Mouse (Mus musculus): ENCODE measurements around the gene Nol12.

Gene Nol12

DNA sequence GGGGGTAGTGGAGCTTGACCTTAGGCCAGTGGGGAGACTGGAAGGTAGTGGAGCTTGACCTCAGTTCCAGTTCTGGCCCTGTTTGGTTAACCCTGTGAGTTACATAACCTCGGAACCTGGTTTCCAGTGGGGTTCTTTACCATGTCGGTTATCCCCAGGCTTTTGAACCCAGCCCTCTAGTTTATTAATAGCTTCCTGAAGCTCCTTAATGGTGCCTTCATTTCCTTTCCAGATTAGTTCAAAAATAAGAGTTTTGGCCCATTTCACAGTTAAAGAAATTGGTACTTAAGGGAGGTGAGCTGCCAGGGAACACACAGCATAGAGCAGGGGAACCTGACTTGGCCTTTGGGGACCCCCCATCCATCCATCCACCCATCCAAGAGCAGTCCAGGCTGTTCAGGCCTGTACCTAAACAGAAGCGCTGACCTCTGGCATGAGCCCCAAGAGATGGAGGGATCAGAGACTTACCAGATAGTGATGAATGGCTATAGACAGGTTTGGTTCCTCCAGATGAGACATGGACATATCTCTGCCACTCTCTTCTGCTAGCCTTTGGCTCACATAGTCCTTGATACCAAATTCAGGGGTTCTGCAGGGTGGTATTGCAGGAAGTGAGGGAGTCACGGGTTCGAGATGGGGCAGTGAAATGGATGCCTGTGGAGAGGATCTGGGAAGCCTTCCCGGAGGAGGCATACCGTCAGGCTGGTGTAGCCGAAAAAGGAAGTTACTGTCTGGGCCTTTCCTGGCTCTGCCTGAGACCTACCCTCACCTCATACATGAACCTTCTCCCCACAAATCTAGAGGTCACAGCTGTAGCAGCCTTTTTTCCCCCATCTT is 19.7 kb upstream of the Nol12 start:
- in situ Hi-C loops (cut with MboI; ENCODE audit: unreplicated experiment in 2 of 2), result loop anchor here (5.0 to 10.0 kb wide), 3 partner anchors 110 to 157 kb away; partner anchors contain the start of gene H1f0 (in 1 of the 2)

DNA sequence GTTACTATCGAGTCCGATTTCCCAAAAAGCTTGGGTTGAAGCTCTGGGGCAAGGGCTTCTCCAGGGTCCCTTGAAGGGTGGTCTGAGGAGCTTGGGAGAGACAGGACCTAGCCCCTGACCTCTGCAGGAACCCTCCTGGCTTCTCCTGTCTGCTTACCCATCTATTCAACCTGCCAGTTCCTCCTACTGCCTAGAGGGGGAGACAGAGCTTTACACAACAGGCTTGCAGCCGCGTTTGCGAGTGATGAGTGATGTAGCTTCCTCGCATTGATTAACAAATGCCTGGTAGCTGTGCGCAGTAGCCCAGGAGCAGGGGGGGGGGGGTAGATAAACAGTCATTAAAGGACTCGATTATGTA is 19.1 kb upstream of the Nol12 start:
- in situ Hi-C loops (cut with MboI; ENCODE audit: unreplicated experiment in 2 of 2), result loop anchor here (5.0 to 10.0 kb wide), 3 partner anchors 109 to 157 kb away; partner anchors contain the start of gene H1f0 (in 1 of the 2)

DNA sequence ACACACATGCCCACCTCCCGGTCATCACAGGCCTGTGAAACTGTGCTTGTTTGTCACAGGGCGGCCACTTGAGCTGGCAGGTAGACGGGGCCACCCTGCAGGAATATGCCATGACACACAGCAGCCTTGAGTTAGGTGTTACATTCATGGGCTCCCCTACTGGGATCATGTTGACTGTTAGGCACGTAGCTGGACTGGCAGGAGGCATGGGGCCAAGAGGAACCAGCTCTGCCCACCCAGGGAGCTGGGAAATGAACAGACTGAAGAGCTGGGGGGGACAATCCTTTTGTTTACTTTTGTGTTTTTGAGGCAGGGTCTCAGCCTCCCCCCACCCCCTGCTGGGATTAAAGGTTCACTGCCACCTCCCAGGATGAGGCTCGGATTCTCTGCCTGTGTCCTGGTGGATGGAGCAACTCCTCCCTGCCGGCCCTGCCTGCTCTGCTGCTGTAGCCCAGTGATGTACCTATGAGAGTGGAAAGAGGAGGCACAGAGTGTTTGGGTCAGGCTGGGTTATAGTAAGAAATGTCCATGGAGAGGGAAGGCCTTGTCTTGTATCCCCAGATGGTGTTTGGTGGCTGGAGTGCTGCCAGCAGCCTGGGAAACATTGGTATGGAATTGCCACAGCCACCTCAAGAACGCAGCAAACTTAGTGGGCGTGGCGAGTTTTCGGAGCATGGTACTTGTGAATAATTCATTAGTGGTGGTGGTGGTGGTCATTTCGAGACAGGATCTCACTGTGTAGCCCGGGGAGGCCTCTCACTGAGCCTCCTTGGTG is 18.5 kb upstream of the Nol12 start:
- in situ Hi-C loops (cut with MboI; ENCODE audit: unreplicated experiment in 2 of 2), result loop anchor here (5.0 to 10.0 kb wide), 3 partner anchors 109 to 156 kb away; partner anchors contain the start of gene H1f0 (in 1 of the 2)

DNA sequence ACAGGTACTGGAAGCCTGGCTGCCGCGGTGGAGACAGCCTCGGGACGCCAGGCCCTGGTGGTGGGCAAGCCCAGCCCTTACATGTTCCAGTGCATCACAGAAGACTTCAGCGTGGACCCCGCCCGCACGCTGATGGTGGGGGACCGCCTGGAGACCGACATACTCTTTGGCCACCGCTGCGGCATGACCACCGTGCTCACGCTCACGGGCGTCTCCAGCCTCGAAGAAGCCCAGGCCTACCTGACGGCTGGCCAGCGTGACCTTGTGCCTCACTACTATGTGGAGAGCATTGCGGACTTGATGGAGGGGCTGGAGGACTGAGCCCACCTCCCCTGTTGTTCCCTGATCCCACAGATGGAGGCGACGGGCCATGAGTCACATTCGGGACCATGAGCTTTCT is 16.6 kb upstream of the Nol12 start:
- in situ Hi-C loops (cut with MboI; ENCODE audit: unreplicated experiment in 2 of 2), result loop anchor here (5.0 to 10.0 kb wide), 3 partner anchors 107 to 154 kb away; partner anchors contain the start of gene H1f0 (in 1 of the 2)

DNA sequence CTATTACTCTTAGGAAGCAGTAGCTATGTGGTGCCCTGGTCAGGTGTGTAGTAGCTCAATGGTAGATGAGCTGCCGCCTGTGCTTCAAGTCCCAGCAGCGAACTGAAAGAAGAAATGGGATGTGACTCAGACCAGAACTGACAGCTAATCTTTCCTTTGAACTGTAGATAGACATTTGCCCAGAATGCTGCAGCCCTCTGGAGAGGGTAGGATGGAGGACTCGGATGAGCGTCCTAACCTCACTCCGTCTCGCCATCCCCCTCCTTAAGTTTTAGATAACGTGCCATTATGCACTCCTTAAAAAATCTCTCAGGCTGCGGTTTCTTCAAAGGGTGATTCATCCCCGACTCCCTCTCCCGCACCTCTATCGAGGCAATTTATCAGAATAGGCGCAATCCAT is 14.8 kb upstream of the Nol12 start:
- in situ Hi-C loops (cut with MboI; ENCODE audit: unreplicated experiment in 2 of 2), result loop anchor here (5.0 to 10.0 kb wide), 3 partner anchors 105 to 152 kb away; partner anchors contain the start of gene H1f0 (in 1 of the 2)

DNA sequence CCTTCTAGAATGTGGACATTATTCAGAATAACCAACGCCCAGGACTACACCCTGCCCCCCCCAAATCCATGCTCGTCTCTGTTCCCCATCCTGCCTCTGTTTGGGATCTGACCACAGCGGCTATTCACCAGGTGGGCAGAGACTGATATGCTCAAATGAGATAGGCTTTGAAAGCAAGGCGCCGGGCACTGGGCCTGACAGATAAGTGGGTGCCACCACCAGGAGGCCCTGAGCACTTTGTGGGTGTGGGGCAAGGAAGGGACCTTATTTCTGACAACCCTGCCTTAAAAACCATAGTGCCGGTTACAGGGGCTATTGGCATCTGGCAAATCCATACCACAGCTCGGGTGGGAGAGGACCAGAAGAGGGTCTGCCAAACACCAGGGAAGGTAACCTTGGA is 12.0 kb upstream of the Nol12 start:
- in situ Hi-C loops (cut with MboI; ENCODE audit: unreplicated experiment in 2 of 2), result no loop called here

DNA sequence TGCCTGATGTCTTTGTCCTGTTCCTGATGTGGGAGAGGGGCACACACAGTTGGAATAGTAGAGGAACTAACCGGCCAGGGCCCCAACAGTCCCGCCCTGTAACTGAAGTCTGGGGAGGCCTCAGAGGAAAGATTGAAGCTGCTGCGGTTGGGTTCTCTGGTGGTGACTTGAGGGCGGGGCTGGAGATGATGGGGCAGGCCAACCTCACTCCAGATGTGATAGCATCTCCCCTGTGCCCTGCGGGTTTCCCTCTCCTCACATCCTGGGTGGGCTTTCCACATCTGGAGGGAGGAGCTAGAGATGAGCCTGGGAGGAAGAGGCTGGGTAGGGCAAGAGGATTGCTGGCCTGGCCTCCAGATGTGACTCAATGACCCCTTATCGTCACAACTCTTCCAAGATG is 11.1 kb upstream of the Nol12 start:
- in situ Hi-C loops (cut with MboI; ENCODE audit: unreplicated experiment in 2 of 2), result no loop called here

DNA sequence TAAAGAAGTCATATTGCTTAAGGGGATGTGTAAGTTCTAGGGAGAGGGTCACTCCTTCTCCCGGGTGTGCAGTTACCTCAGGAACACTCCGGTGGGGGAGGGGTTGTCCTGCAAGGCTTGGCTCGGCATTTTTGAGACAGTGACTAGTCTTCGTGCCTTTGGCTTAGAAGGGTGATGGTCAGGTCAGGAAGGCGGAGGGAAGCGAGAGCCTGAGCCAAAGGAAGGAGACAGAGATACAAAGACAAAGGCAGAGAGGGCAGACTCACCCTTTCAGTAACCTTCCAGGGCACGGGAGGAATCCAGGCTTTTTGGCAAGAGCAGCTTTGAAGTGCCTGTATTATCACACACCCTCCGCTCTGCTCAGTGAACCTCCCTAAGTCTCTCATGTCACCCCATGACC is 9.6 kb upstream of the Nol12 start:
- in situ Hi-C loops (cut with MboI; ENCODE audit: unreplicated experiment in 2 of 2), result no loop called here

DNA sequence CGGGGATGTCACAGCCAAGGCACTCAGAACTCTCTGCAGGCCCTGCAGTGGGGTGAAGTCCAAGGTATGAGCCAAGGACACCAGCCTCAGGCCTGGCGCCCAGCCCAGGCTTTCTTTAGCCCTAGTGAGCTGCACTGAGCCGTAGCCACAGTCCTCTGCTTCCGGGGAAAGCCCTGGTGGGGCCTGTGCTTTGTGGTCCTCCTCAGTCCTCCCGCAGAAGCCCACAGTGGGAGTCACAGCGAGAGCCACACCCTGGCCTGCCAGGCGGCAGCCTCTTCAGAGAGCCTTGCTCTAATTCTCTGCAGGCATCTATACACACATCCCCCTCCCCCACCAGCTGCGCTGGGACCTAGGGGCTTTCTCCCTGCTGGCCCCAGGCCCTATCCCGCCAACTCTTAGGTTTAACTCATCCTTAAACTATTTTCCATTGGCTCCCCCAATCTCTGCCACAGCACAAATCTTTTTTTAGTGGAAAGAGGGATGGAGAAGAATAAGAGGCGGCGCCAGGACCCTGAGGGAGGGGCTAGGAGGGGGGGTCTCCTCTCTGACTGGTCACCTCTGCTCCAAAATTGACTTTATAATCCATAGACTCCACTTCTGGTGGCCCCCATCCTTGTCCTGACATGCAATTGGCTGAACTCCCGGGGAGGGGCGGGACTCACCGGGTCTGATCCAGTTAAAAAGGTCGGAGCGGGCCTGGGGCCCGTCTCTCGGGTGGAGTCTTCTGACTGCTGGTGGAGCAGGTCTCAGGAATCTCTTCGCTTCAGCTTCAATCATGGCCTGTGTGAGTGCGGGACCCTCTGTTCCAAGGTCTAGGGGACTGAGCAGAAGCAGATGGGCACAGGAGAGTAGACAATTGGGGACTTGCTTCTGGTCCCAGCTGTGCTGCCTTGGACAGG is 8.5 kb upstream of the Nol12 start, which contains the start of gene Lgals1:
Lgals1 (plus strand) TSS at position 705 of the 899 bp plus-strand sequence.
- in situ Hi-C loops (cut with MboI; ENCODE audit: unreplicated experiment in 2 of 2), result no loop called here

DNA sequence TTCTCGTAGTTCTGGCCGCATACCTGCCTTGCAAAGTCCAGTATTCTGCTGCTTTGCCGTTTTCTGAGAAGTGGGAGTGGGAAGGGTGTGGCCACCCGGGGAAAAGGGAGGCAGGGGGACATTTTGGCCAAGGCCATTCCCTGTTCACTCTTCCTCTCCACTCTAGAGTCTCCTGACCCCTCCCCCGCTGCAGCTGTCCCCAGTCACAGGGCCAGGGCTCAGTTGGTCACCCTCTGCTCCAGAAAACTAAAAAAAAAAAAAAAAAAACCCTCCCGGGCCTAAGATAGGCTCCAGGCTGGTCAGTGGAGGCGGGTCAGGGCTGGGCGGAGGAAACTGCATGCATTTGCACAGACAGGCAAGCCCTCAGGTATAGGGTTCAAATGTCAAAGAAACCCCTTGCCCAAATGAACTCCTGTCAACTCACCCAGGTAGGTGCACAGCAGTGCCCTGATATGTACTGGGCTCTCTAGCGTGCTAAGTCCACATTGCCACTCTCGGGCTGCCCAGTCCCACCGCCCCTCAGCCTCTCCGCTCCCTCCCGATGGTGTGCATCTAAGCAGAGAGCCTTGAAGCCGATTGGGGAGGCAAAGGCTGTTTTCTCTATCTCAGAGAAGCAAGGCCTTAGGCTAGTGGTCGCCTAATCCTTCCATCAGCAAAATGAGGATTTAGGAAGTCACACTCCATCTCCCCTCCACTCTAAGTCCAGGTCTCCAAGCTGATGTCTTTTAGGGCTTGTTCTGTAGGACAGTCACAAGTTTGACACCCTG is 7.5 kb upstream of the Nol12 start:
- in situ Hi-C loops (cut with MboI; ENCODE audit: unreplicated experiment in 2 of 2), result no loop called here

DNA sequence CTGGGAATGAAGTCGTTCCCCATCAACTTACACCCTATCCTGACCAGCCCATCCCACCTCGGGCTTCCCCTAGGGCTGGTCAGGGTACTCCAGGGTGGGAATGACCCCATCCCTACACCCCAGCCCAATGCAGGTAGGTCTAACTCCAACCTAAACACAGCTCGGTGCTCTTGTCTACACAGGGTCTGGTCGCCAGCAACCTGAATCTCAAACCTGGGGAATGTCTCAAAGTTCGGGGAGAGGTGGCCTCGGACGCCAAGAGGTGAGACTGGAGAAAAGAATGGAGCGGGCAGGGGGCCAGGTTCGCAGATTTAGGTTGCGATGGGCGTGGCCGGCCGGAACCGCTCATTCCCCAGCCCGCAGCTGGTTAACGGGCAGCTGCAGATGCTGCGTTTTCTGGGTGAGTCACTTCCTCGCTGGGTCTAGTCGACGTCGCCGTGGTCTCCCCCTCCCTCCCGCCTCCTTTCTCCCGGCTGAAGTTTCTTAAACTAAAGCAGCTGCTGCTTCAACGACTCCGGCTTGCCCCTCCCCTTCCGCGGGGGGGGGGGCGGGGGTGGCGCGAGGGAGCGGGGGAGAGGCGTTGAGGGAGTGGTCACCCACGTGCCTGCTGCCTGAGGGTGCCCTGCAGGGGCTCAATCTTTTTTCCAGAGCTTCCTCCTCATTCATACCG is 6.8 kb upstream of the Nol12 start:
- in situ Hi-C loops (cut with MboI; ENCODE audit: unreplicated experiment in 2 of 2), result no loop called here

DNA sequence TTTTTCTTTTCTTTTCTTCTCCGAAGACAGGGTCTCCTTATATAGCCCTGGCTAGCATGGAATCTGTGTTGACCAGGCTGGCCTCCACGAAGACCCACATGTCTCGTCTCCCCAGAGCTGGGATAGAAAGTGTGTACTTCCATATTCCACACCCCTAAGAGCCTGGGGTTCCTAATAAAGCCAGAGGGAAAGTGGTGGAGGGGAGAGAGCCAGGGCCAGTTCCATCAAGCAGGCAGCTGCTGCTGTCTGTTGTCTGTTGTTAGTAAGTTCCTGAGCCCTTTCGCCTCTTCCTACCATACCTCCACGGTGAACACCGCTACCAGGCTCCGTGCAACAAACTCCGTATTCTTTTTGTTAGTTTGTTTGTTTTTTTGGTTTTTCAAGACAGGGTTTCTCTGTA is 6.2 kb upstream of the Nol12 start:
- in situ Hi-C loops (cut with MboI; ENCODE audit: unreplicated experiment in 2 of 2), result no loop called here

DNA sequence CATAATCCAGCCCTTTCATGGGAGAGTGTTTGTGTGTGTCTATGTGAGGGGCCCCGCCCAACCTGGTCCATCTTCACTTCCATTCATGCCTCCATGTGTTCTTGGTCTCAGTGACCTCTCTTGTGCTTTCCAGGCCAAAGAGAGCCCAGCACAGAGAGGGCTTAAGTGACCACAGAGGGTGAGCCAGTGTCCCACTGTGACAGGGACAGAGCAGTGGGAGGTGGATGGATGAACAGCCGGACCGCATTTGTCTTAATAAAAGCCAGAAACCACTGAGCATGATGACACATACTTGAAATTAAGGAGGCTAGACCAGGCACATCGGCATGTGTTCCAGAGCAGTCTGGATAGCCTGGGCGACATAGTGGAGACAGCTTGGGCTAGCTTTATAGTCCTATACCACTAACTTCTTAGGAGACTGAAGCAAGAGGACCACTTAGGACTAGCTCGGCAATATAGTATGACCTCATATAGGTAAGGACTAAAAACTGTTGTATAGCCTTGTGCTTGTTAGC is 4.5 kb upstream of the Nol12 start:
- in situ Hi-C loops (cut with MboI; ENCODE audit: unreplicated experiment in 2 of 2), result no loop called here

DNA sequence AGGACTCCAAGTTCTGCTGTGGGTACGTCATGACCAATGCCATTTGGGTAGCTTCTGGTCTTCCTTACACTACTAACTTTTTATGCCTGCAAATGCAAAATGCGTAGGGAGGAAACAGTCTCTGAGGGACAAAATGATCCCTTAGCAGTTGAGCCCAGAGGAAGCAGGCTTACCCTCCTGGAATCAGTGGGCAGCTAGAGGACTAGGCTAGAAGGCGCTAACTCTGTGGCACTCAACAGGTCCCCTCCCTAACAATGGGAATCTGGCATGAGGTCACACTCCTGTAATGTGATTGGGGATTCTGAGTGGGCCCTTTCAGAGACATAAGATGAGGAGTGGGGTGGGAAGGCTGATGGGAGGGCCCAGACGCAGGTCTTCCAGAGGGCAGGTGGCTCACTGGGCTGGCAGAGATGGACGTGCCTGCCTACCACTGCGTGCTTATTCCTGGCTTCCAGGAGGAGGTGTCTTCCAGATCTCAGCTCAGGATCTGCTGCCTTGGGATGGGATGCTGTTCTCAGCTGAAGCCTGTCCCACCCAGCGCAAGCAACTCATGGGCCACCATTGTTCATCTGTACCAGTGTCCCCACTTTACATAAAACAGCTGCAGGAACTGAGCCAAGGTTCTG is 3.8 kb upstream of the Nol12 start:
- in situ Hi-C loops (cut with MboI; ENCODE audit: unreplicated experiment in 2 of 2), result no loop called here

DNA sequence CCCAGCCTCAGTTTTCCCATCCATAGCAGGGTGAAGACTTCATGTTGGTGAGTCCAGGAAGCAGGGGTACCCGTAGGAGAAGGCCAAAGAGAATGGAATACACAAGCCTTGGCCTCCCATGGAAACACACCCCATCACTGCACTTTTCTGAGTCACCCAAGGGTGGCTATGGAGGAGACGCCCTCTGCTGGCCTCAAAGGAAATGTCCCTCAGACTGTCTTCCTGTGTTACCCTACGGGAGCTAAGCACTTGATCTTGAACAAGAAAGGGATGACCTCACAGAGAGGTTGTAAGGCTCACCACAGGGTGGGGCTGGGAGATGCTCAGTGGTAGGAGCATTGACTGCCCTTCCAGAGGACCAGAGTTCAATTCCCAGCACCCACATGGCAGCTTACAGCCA is 3.2 kb upstream of the Nol12 start:
- in situ Hi-C loops (cut with MboI; ENCODE audit: unreplicated experiment in 2 of 2), result no loop called here

DNA sequence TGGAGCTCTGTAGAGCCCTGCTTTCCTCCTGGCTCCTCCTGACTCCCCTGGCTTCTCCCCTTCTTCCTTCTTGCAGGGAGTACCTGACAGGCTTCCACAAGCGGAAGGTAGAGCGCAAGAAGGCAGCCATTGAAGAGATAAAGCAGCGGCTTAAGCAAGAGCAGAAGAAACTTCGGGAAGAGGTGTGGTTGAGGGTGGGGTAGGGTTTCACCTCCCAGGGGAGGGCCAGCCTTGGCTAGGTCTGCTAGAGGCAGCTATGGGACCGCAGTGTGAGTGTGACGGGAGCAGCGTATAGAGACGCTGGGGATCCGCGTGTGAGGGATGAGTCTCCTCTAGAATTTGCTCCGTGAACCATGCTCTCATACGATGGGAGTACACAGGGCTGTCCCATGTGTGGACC is 1.7 kb downstream of the Nol12 start:
- in situ Hi-C loops (cut with MboI; ENCODE audit: unreplicated experiment in 2 of 2), result no loop called here

DNA sequence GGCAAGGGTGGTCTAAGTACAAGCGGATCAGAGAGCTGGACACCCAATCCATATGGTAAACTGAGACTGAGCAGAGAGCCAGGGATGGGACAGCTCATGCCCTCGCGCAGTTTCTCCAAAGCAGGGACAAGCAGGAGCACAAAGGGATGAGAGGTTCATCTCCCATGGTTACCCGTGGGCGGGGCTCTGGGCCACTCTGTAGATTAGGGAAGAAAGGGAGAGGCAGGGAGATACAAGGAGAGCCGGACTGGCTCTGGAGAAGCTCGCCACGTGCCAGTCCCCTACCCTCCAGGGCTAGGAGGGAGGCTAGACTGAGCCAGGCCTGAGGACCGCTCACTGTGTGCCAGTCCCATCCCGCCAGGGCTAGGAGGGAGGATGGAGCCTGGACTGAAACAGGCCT is 2.6 kb downstream of the Nol12 start:
- in situ Hi-C loops (cut with MboI; ENCODE audit: unreplicated experiment in 2 of 2), result no loop called here

DNA sequence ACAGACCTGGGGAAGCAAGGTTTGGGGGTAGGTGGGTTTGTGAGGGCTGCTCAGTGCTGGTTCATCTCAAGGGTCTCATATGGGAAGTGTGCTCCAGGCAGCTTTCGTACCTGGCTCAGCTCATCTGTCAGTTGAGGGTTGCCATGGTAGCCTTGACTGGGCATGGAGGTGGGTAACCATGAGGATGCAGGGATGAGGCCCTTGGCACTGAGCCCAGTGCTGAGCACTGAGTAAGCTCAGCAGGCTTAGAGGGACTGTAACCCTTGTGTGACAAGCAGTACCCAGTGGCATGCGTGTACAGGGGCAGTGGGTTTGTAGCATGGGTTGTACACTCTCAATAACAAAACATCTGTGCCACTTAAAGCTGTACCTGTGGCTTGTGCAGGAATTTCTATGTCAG is 3.2 kb downstream of the Nol12 start:
- in situ Hi-C loops (cut with MboI; ENCODE audit: unreplicated experiment in 2 of 2), result no loop called here

Measured in v-Abl transformed pro-B cells (cell line).